Mouse (Mus musculus): ENCODE results near the gene Hist1h3d.

- no peak for TF ChIP-seq USF1 (IDR thresholded peaks at IDR 0.05; ENCODE audit: low read depth, low read length)
- no peak for TF ChIP-seq EP300 (IDR thresholded peaks at IDR 0.05; ENCODE audit: low read length)
- no peak for TF ChIP-seq CTCF (conservative IDR thresholded peaks at IDR 0.05 in 1 of 2, IDR thresholded peaks at IDR 0.05 in 1 of 2; ENCODE audit: low read depth in 2 of 2, low read length in 2 of 2)
- TF ChIP-seq UBTF (IDR thresholded peaks at IDR 0.05; ENCODE audit: low read depth, low read length), result no peak
- TF ChIP-seq POLR2A (IDR thresholded peaks at IDR 0.05; ENCODE audit: low read depth, low read length), result no peak
- TF ChIP-seq MYC (IDR thresholded peaks at IDR 0.05; ENCODE audit: low read depth, low read length), result no peak
- no peak for TF ChIP-seq PAX5 (IDR thresholded peaks at IDR 0.05; ENCODE audit: low read length)
- TF ChIP-seq E2F4 (IDR thresholded peaks at IDR 0.05; ENCODE audit: insufficient replicate concordance, low read depth, low read length), result no peak
Measured at GRCm38 (mm10) chr13:23593051-23593770, 17.6 kb downstream of the Hist1h3d start.

Data from CH12.LX (cell line).